Mouse (Mus musculus) bone marrow, adult 2 months (tissue): Measurements from ENCODE around the gene Hist3h2a.

Source experiments
- CTCF ChIP-seq: fragments of 200-500 bp; IDR thresholded peaks from 2 replicates; pipeline ENCODE4 v1.5.1; 2011; ENCODE audit warnings: low read length, control low read depth; ENCODE audit not compliant: control insufficient read depth, insufficient read depth
- POLR2A ChIP-seq: fragments of 200-500 bp; IDR thresholded peaks from 2 replicates; pipeline ENCODE4 v1.6.1; 2011; ENCODE audit warnings: low read depth, mild to moderate bottlenecking, control low read depth, low read length, borderline replicate concordance; ENCODE audit not compliant: control insufficient read depth

GRCm38 (mm10) chr11:59000635-59001034 lies 46.1 kb downstream of the Hist3h2a start:
- TF ChIP-seq CTCF (no peak), POLR2A (no peak)
